ENCODE assay signal across 8 mouse cellular contexts in the genomic region with DNA sequence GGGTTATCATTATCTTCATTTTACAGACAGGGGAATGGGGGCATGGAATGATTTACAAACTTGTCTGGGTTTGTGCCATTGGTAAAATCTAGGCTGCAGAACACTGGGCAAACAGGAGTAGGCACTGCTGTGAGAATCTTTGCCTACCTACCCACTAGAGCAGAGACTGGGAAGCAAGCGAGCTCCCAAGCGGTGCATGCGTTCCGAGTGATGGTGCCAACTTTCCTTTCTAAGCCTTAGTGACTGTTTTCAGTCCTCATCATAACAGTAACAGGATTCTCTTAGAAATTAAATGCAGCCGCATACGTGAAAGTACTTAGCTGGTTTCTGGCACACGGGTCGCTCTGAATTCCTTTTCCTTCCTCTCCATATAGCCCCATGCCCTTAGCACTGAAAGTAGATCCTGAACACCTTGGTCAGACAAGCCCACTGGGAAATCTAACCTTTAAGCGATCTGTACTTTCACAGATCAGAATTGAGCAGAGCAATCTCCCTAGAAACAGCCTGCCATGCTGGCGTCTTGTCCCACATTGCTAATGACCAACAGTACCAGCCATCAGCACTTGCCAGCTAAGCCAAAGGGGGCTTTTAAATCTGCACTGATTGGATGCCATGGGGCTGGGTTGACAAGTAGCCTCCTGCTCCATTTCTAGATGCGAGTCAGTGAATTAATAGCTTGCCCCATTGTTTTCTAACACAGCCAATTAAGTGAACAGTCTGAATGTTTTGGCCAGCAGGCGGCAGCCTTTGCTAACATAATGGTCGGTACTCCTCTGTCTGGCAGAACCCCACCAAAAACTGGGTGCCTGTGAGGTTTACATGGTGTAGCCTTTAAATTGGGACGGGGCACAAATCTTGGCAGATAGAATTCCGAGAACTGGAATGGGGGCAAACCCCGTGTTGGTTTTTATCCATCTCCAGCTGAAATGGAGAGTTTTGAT. TPM values are rescaled to one million over a fixed set of nuclear protein-coding genes. Genes with fewer than 3 reads are reported as not detected.
DNase-seq lines count a peak whose midpoint lies in the region; ATAC-seq and TF ChIP-seq lines count a peak whose summit lies in the region.

No protein-coding gene starts in this region.

- peak; percentile 38 for ATAC-seq in inflammation-experienced regulatory T-cells, adult 6 months
- ATAC-seq in midbrain, embryonic 11.5 days (ENCODE audit: low FRiP score), result peak; percentile 83

- H3K4me2 ChIP-seq in midbrain, embryonic 11.5 days, result no peak overlapping the region; the same call in 1 of the 2 replicates

- H3K9ac ChIP-seq in midbrain, embryonic 11.5 days (ENCODE audit: low read length), result 0 out of 2 replicates have a peak overlapping the region, but pooled peaks have one; percentile 22

- no peaks in the 10 kb centered on the region for H3K9me3 ChIP-seq in midbrain, embryonic 11.5 days (ENCODE audit: control insufficient read depth, low read length)

- 55% methylated on average over 16 of the region's 16 CpGs for whole genome bisulfite sequencing in midbrain, embryonic 11.5 days

- H3K4me3 ChIP-seq in cortical plate, adult 2 months (ENCODE audit: insufficient read depth, low read length), result peak overlapping the region; percentile 12
- H3K4me3 ChIP-seq in midbrain, embryonic 11.5 days (ENCODE audit: low read depth, low read length), result no peak overlapping the region

- H3K27me3 ChIP-seq in midbrain, embryonic 11.5 days (ENCODE audit: control insufficient read depth, insufficient read depth, low read length), result no peaks in the 10 kb centered on the region

- peak; percentile 80 for DNase-seq in ZHBTc4 (ENCODE audit: low read depth, low spot score)
- peak; percentile 78 for DNase-seq in gastrocnemius, postnatal 25 days
- DNase-seq in left cerebral cortex, adult 9 months (ENCODE audit: low spot score in 2 of 2), result peak; percentile 37 to 94
- DNase-seq in midbrain, embryonic 11.5 days (ENCODE audit: low spot score, missing footprints), result peak; percentile 99
- peak; percentile 96 for DNase-seq in right cerebral cortex, postnatal 4 days
- DNase-seq in urinary bladder, postnatal 4 days (ENCODE audit: low spot score in 2 of 2), result peak; percentile 77 to 88

- no peak overlapping the region for H3K27ac ChIP-seq in cortical plate, adult 2 months (ENCODE audit: insufficient read depth, low read length)
- no peak overlapping the region for H3K27ac ChIP-seq in midbrain, embryonic 11.5 days (ENCODE audit: low read depth, low read length)

- peak; percentile 85 for TF ChIP-seq CTCF in cortical plate, adult 2 months (IDR thresholded peaks at IDR 0.05; ENCODE audit: extremely low read depth, insufficient read depth, low read length)

- no peaks in the 10 kb centered on the region for H3K36me3 ChIP-seq in midbrain, embryonic 11.5 days (ENCODE audit: control insufficient read depth, insufficient read depth, low read length)

- TF ChIP-seq POLR2A in cortical plate, adult 2 months (IDR thresholded peaks at IDR 0.05; ENCODE audit: extremely low read depth, insufficient read depth, low read length), result no peak

- no peaks in the 10 kb centered on the region for H3K4me1 ChIP-seq in cortical plate, adult 2 months (ENCODE audit: control insufficient read depth, insufficient read depth, low read length)
- H3K4me1 ChIP-seq in midbrain, embryonic 11.5 days (ENCODE audit: control insufficient read depth, insufficient read depth, low read length), result peaks cover 4% of the 10 kb centered on the region; the same call in 1 of the 2 replicates

RNA-seq across cellular contexts. Expression of a gene that starts 21.7 kb away (rescaled TPM):
- 31.1 and 33.5 TPM in 2 replicates for polyA plus RNA-seq in cortical plate, adult 2 months (2012; rRNA removed)
- total RNA-seq in gastrocnemius, postnatal 25 days (2021), result 1 to 10 TPM; 4.5 to 4.6 TPM
- 10 to 100 TPM; 21.2 to 28.2 (median 22.6) TPM for polyA plus RNA-seq in inflammation-experienced regulatory T-cells, adult 6 months (2017; shearing (Covaris generic))
- 23.2 and 25.2 TPM in 2 replicates for polyA plus RNA-seq in midbrain, embryonic 11.5 days (2014; fragmentation: Nextera tagmentation; extraction: Ambion mirVana)

RNA-seq across cellular contexts. Expression of a gene that starts 22.5 kb away (rescaled TPM):
- 10.2 and 10.6 TPM in 2 replicates for polyA plus RNA-seq in cortical plate, adult 2 months (2012; rRNA removed)
- total RNA-seq in gastrocnemius, postnatal 25 days (2021), result 1 to 10 TPM; 7.0 to 8.2 TPM
- 1 to 10 TPM; 7.9 to 8.7 (median 8.4) TPM for polyA plus RNA-seq in inflammation-experienced regulatory T-cells, adult 6 months (2017; shearing (Covaris generic))
- 19.6 and 20.1 TPM in 2 replicates for polyA plus RNA-seq in midbrain, embryonic 11.5 days (2014; fragmentation: Nextera tagmentation; extraction: Ambion mirVana)

RNA-seq across cellular contexts. Expression of a gene that starts 51.2 kb away (rescaled TPM):
- 18.7 and 19.9 TPM in 2 replicates for polyA plus RNA-seq in cortical plate, adult 2 months (2012; rRNA removed)
- total RNA-seq in gastrocnemius, postnatal 25 days (2021), result 1 to 10 TPM; 2.3 to 2.5 TPM
- 1 to 10 TPM; 2.0 to 6.0 (median 3.3) TPM for polyA plus RNA-seq in inflammation-experienced regulatory T-cells, adult 6 months (2017; shearing (Covaris generic))
- 12.0 and 13.4 TPM in 2 replicates for polyA plus RNA-seq in midbrain, embryonic 11.5 days (2014; fragmentation: Nextera tagmentation; extraction: Ambion mirVana)
